Mouse (Mus musculus) adrenal gland, postnatal 4 days (tissue): Measurements from ENCODE around the gene Rpl9. TPM values are rescaled to one million over a fixed set of nuclear protein-coding genes. Genes with fewer than 3 reads are reported as not detected.

Experiments
- DNase-seq, 2 experiments: peaks; one replicate each; pipeline ENCODE4 v3.0.0; 2021 to 2022; ENCODE audit warnings: low spot score in 2 of 2, mixed read lengths in 2 of 2
- long read RNA-seq, 2 experiments: library from polyadenylated mRNA; stranded (forward); transcript quantifications; one replicate each; pipeline ENCODE4 v2.0.0; 2021
- total RNA-seq, 2 experiments: library from RNA; stranded (reverse); gene quantifications; 2 replicates each; pipeline ENCODE4 v1.2.3; 2021

The Rpl9 gene
- 1,000 to 10,000 TPM; 1,533 to 1,815 TPM for total RNA-seq
- long read RNA-seq, experiment 1, transcript Rpl9-201 (8 exons, 738 nt) = major isoform, 622 of 653 reads
- long read RNA-seq, experiment 1, partial matches to known transcripts = 17 of 653 reads
- long read RNA-seq, experiment 1, other reads (novel, unspliced or antisense) = 13 of 653 reads
- long read RNA-seq, experiment 2, transcript Rpl9-201 (8 exons, 738 nt) = major isoform, 421 of 467 reads
- long read RNA-seq, experiment 2, partial matches to known transcripts = 28 of 467 reads
- long read RNA-seq, experiment 2, other reads (novel, unspliced or antisense) = 14 of 467 reads

GRCm38 (mm10) chr5:65390648-65391644 lies at the start of gene Rpl9, which contains the start of gene Lias:
TSS of gene Rpl9 (minus strand) at chr5:65391444.
TSS of gene Lias (plus strand) at chr5:65391497.
- peak; percentile 98 for DNase-seq

DNA sequence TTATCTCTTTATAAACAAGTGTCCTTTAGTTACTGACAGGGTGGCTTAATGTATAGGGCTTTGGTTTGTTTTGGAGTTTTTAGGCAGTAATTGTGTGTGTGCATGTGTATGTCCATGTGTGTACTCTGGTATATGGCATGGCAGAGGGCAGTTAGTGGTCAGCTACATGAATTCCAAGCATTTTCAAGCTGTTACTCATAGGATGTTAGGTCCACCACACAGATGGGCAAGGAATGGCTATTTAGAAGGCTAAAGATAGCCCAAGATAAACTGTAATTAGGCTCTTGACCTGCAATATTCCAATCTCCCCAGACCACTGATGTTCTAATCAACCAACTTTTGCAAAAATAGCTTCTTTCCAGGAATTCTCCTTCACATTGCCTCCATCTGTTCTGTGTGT lies 46.8 kb upstream of the Rpl9 start:
- no peak for DNase-seq

- DNase-seq = peak; percentile 89 to 96
Measured at GRCm38 (mm10) chr5:65435806-65436561, 44.7 kb upstream of the Rpl9 start, which contains the start of gene Ugdh. TSS of gene Ugdh (minus strand) at chr5:65435949.

DNA sequence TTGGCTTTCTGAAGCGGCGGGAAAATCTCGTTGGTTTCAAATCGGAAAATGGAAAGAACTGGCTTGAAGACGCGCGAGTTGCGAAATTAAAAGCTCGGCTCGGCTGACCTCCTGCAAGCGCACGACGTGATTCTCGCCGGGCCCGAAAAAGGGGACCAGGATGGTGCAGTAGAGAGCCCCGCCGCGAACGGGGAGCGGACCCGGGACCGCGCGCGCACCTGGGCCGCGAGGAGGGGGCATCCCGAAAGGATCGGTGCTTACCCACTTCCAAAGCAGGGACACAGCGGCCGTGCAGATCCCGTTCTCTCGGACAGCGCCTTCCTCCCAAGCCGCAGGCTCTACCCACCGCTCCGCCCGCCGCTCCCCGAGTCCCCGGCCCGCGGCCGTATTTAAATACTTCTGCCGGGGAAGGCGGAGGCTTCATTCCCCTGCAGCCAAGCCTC lies 44.1 kb upstream of the Rpl9 start:
- peak in 1 of 2 experiments; percentile 5 for DNase-seq

GRCm38 (mm10) chr5:65434471-65435362 lies 43.5 kb upstream of the Rpl9 start:
- DNase-seq = no peak

DNA sequence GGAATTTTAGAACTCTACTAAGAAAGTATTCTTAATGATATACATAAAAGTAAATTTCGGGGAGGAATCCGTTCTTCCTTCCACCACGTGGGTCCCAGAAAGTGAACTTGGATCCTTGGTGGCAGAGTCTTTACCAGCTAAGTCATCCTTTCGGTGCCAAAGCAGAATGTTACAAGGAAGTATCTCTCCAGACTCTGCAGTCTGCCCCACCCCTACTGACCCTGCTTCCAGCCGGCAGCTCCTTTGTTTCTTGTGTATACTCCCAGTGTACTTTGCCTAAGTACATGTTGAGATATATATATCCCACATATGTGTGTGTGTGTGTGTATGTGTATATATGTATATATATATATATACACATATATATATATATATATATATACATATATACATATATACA lies 38.2 kb upstream of the Rpl9 start:
- no peak for DNase-seq

- no peak for DNase-seq
Measured at GRCm38 (mm10) chr5:65428321-65428720, 37.1 kb upstream of the Rpl9 start.

- no peak for DNase-seq
Measured at GRCm38 (mm10) chr5:65425251-65425650, 34.0 kb upstream of the Rpl9 start.

DNA sequence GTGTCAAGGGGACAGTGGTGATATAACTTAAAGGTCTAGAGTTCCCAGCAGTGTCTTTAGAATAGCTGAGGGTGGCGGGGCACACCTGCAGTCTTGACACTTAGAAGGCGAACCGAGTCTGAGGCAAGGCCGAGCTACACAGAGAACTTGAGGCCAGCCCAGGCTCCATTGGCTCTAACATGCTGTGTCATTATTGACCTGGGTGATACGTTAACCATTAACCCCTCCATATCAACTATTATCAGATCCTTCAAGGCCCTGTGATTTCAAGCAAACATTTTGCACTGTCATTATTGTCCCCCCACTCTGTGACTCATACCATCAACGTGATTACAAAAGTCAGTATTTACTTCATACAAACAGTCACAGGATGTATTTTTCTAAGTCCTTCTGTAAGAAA lies 33.0 kb upstream of the Rpl9 start:
- no peak for DNase-seq

DNA sequence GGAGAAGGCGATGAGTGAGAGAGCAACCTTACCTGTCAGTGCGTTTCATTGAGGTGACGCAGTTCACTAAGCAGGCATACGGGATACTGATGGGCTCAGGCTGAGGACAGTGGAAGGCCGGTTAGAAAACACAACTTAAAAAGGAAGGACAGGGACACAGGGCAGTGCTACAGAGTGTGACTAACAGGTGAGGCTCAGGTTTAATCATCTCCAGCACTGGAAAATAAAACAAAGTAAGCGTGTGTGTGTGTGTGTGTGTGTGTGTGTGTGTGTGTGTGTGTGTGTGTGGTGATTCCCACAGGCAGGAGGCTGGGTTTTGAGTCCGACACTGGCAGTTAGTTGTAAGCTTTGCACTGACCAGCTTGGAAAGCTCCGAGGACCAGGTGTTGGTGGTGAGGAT lies 31.6 kb upstream of the Rpl9 start:
- no peak for DNase-seq

DNA sequence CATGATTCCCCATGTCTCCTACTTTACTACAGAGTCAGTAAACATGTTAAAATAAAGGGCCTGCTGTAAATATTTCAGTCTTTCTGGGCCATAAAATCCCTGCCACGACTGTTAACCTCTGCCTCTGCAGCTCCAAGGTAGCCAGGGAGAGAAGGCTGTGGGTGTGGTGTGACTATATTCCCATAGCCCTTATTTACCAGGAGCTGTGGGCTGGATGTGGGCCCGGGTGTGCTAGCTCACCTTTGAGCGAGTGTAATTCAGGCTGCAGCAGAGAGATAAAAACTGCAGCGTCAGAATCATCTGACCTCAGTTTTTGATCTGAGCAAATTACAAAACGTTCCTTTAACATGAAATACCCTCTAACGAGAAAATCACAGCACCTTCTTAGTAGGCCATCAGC lies 29.6 kb upstream of the Rpl9 start:
- DNase-seq = no peak

- no peak for DNase-seq
Measured at GRCm38 (mm10) chr5:65419136-65419535, 27.9 kb upstream of the Rpl9 start.

- DNase-seq = no peak
Measured at GRCm38 (mm10) chr5:65415653-65416458, 24.6 kb upstream of the Rpl9 start.

DNA sequence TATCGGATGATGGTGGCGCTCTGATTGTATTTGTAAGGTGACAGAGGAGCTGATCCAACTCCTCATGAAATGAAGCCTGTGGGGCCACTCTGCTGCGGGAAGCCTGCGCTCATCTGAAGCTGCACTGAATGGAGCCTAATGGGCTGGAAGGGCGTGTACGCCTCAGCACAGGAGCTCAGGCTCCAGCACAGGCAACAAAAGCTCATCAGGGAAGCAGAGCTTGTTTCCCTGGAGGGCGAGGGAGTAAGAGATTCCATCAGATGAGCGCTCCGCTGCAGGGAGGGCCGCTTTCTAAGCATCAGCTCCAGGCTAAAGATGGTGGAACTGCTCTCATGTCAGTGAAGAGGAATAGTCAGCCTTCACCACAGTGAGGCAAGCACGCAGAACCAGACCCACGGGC lies 16.7 kb upstream of the Rpl9 start:
- no peak for DNase-seq

GRCm38 (mm10) chr5:65401251-65401994 lies 10.2 kb upstream of the Rpl9 start:
- peak; percentile 26 to 72 for DNase-seq

- no peak for DNase-seq
Measured at GRCm38 (mm10) chr5:65394425-65394824, 3.2 kb upstream of the Rpl9 start.

DNA sequence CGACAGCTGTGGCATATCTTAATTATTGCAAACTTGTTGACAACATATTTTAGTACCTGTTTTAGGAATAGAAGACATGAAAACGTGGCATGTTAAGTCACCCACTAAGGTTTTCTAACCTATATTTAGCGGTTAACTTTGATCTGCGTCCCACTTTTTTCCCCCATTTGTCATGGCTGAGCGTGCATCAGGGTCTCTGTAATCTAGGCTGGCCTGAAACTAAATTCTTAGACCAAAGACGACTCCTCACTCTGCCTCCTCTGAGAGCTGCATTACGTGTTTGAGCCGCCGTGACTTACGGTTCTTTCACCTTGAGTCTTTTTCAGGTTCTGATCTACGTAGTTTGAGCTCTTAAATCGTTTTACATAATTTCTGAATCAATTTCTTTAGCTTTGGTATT lies 509 bp upstream of the Rpl9 start:
- no peak for DNase-seq

- no peak for DNase-seq
Measured at GRCm38 (mm10) chr5:65387008-65387867, 4.0 kb downstream of the Rpl9 start.
